Mouse (Mus musculus): ENCODE measurements around the gene Dhtkd1.

The Dhtkd1 gene

DNA sequence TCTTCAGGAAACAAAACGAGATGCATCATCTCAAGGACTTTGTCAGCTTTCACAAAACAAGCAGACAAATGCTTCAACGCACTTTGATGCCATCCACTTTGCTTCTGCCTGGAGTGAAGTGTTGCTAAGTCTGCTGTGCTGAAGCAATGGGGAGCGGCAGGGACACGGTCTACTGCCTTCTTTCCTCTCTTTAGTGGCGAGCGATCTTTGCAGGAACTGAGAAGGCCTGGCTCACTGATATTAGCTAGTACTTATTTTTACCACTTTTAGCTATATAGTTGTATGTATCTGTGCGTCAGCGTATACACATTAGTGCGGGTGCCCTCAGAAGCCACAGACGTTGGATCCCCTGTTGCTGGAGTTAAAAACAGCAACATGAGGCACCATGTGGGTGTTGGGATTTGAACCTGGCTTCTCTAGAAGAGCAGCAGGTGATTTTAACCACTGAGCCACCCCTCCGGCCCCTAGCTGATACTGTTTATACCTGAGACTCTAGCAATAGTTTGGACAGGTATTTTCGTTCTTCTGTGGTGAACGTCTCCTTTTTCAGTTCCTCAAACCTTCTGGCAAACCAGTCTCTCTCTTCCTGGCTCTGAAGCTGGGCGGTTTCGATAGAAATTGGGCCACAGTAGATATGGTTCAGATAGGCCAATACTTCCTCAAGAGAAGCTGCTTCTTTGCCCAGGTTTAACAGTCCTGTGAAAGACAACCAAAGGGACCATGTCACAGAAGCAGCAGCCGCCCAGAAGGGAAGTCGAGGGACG, 12.1 kb downstream of the Dhtkd1 start:
- DNase-seq (ENCODE audit: low spot score) = no peak

DNA sequence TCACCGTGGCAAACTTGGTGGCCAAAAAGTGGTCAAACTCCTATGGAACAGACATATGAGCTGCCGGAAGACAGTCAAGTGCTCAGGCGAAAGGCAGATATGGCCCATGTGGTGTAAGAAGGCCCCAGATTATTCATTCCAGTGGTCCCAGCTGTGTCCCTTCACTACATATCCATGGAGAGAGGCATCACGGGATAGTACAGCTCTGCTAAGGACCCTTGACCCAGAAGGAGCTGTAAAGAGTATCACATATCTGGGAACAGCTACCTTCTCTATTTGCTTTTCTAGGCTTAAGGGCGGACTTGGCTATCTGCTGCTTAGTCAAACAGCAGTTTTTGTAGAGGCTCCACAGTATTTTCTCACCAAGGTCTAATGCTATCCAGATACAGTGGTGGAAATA, 12.8 kb downstream of the Dhtkd1 start:
- DNase-seq (ENCODE audit: low spot score) = no peak

DNA sequence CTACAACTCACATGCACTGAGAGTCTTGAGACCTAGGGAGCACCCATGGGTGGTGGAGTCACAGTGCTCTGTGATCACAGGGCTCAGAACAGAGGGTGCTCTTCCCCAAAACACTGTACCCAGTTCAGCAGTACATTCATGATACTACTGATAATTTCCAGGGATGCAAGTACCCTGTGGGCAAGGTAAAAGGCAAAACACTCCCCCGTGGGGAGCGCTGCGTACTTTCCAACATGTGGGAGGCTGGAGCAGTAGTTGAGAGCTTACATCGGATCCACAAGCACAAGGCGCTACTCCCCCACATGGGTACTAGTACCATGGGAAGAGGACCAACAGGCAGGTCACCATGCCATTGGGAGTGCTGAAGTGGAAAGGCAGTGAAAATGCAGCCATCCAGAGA, 15.1 kb downstream of the Dhtkd1 start:
- DNase-seq (ENCODE audit: low spot score) = no peak

GRCm38 (mm10) chr2:5923786-5924185, 18.8 kb downstream of the Dhtkd1 start:
- no peak for DNase-seq (ENCODE audit: low spot score)

DNA sequence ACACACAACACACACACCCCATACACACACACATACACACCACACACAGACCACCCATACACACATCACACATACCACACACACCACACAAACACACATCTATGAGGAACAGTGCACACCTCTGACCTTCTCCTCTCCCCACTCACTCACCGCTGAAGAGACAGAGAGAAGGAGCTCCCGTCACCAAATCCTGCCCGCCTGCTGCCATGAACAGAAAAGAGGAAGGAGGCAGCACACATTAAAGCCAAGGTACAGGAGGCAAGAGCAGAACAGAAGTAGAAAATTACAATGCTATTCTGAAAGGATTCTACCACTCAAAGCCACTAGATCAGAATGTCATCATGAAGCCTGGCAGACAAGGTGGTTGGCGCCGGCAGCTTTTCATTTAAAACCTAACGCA, 19.8 kb downstream of the Dhtkd1 start:
- DNase-seq (ENCODE audit: low spot score) = no peak

DNA sequence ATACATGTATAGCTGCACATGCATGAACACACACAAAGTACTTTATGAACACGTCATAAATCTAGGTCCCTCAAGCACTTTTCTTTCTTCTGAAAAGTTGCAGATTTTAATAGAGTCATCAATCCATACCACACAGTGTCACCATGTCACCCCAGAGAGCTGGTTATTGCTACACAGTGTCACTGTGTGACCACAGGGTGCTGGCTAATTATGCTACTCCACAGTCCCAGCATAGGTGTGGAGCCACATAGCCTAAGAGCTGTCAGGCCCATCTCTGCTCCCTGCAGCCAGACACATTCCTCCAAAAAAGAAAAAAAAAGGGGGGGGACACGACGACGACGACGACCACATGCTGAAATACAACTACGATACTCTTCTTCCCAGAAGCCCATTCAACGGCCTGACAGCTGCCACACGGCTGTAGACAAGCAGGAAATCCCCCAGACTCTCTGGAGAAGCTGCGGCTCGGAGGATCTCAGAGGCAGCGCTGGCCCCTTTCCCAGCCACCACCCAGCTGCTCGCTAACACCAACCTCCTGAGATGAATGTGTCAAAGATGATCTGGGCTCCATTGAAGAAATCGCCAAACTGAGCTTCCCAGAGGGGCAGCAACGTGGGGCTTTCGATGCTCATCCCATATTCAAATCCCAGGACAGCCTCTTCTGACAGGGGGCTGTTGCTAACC, 31.2 kb downstream of the Dhtkd1 start:
- DNase-seq (ENCODE audit: low spot score) = no peak

DNA sequence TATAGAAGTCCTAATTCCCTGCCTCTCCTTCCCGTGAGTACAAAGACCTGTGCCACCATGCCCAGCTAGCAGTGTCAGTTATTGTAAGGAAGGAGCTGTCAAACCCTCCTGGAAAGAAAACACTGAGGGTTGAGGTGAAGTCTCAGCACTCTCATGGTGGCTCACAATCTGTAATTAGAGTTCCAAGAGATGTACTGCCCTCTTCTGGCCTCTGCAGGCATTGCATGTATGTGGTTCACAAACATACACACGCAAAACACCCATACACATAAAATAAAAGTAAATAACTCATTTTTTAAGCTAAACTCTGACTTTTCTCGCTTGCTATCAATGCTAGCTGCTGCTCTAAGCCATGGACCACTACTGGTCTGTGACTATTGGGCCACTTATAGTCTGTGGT, 36.0 kb downstream of the Dhtkd1 start:
- peak; percentile 49 for DNase-seq (ENCODE audit: low spot score)

DNA sequence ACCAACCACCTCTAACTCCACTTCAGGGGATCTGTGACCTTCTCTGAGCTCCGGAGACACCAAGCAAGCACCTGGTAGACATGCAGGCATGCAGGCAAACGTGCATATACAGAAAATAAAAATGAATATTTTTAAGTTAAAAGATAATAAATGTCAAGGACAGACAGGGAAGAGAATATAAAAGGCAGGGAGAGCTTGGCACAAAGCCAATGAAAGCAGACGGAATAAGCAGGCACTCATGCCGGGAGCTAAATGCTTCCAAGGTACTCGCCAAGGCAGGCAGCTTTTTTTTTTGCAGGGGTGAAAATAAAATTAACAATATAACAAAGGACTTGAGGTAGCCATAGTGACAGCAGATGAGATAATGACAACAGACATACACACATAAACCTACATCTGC, 36.5 kb downstream of the Dhtkd1 start:
- peak; percentile 49 for DNase-seq (ENCODE audit: low spot score)

GRCm38 (mm10) chr2:5900145-5900544, 42.4 kb downstream of the Dhtkd1 start:
- DNase-seq (ENCODE audit: low spot score) = no peak

- DNase-seq (ENCODE audit: low spot score) = peak; percentile 94
Measured at GRCm38 (mm10) chr2:5894843-5895570, 47.6 kb downstream of the Dhtkd1 start, which contains the start of gene Sec61a2. Sec61a2 (minus strand) TSS chr2:5895432.

GRCm38 (mm10) chr2:5894296-5894695, 48.3 kb downstream of the Dhtkd1 start:
- no peak for DNase-seq (ENCODE audit: low spot score)

DNA sequence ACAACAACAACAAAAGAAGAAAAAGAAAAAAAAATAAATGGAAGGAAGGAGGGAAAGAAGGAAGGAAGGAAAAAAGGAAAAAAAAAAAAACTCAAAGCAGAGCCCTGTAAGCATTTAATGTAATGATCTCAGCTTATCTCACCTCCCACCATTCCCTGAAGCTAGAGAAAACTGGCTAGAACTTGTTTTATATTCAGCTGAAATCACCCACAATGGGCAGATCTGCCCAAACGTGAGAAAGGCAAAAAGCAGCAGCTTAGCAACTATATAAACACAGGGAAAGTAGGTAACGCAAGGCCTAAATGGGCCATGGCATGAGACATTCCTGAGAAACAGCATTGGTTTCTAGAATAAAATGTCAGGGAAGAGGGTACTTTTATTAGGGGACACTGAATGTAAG, 53.2 kb downstream of the Dhtkd1 start:
- no peak for DNase-seq (ENCODE audit: low spot score)

- no peak for DNase-seq (ENCODE audit: low spot score)
Measured at GRCm38 (mm10) chr2:5888865-5889264, 53.7 kb downstream of the Dhtkd1 start.

GRCm38 (mm10) chr2:5877446-5877845, 65.1 kb downstream of the Dhtkd1 start:
- DNase-seq (ENCODE audit: low spot score) = no peak

DNA sequence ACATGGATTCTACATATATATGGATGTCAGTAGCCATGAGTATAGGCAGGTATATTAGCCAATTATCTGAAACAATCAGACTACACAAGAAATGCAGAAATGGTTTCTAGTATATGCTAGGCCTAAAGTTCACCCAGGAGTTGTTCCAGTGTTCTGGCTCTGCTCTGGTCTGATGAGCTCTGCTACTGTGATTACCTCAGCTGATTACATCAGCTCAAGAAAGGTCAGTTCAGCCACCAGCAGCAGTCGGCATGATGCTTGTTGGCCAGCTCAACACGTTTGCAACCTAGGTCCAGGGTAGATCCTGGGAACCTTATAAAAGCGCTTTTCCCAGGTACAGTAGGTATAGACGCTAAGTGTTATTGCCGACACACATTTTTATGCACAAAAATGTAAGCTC, 72.8 kb downstream of the Dhtkd1 start:
- peak; percentile 24 for DNase-seq (ENCODE audit: low spot score)

GRCm38 (mm10) chr2:5867681-5868080, 74.9 kb downstream of the Dhtkd1 start:
- no peak for DNase-seq (ENCODE audit: low spot score)

DNA sequence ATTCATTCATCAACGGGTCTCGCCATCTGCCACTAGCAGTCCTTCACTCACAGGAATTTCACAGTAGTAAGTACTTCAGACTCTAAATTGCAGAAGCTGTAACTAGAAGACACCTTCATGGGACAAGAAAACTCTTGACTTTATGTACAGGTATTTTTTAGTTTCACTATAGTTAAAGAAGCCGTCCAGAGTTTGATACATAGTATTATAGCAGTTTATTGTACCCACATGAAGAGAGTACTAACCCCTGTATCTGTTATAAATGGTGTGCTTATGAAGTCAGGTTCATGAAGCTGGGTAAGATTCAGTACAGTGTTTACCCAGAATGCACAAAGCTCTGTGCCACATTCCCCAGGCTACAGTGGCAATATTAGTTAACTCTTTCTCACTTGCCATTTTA, 79.8 kb downstream of the Dhtkd1 start, which contains the start of gene Gm13199:
Gene Gm13199 (minus strand): TSS at position 101 of the 400 bp plus-strand sequence.
- no peak for DNase-seq (ENCODE audit: low spot score)

GRCm38 (mm10) chr2:5851866-5852265, 90.7 kb downstream of the Dhtkd1 start:
- no peak for DNase-seq (ENCODE audit: low spot score)

DNA sequence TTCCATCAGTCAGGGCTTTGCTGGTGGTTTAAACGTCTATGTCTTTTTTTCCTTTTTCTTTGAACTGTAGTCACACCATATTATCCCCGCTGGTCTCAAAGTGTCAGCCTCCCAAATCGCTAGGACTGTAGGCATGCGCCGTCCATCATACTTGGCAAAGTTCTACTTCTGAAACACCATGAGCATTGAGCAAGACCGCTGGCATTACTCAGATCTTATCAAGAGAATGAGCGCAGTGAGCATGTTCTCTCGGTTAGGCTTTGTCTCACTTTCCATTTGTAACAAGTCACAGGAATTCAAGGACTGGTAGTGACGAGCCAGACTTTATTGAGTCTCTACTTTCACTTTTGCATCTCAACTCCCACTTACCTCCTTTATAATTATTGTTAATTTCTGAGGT, 91.5 kb downstream of the Dhtkd1 start:
- no peak for DNase-seq (ENCODE audit: low spot score)

All from MN1 (cell line).